In genomic region chr10:128097587-128097971, GRCm38 (mm10) we compare ENCODE assay signal across 8 mouse cellular contexts. TPM values are rescaled to one million over a fixed set of nuclear protein-coding genes. Genes with fewer than 3 reads are reported as not detected.
DNase-seq lines count a peak whose midpoint lies in the region; ATAC-seq and TF ChIP-seq lines count a peak whose summit lies in the region.

No protein-coding gene starts in this region.

- no peak for ATAC-seq in liver, embryonic 12.5 days

- peaks cover 2% of the 10 kb centered on the region; the same call in 1 of the 2 replicates for H3K36me3 ChIP-seq in heart, adult 2 months (ENCODE audit: control insufficient read depth, insufficient read depth, low read length)
- no peaks in the 10 kb centered on the region for H3K36me3 ChIP-seq in kidney, adult 2 months (ENCODE audit: control insufficient read depth, insufficient read depth, low read length)
- peaks cover 4% of the 10 kb centered on the region; the same call in 1 of the 2 replicates for H3K36me3 ChIP-seq in liver, embryonic 12.5 days
- no peaks in the 10 kb centered on the region; the same call in 1 of the 2 replicates for H3K36me3 ChIP-seq in testis, adult 2 months (ENCODE audit: control insufficient read depth, insufficient read depth, low read length)

- H3K27ac ChIP-seq in cortical plate, adult 2 months (ENCODE audit: insufficient read depth, low read length): peak overlapping the region; percentile 38
- peak overlapping the region; percentile 85 for H3K27ac ChIP-seq in heart, adult 2 months
- peak overlapping the region; percentile 93 for H3K27ac ChIP-seq in kidney, adult 2 months (ENCODE audit: insufficient read depth, low read depth, low read length)
- peak overlapping the region; percentile 95 for H3K27ac ChIP-seq in liver, embryonic 12.5 days
- H3K27ac ChIP-seq in testis, adult 2 months (ENCODE audit: control insufficient read depth, insufficient read depth, low read depth, low read length): peak overlapping the region; percentile 79

- TF ChIP-seq POLR2A in cortical plate, adult 2 months (IDR thresholded peaks at IDR 0.05; ENCODE audit: extremely low read depth, insufficient read depth, low read length): peak; percentile 39; the same call in 1 of the 2 replicates
- no peak for TF ChIP-seq POLR2A in heart, adult 2 months (IDR thresholded peaks at IDR 0.05; ENCODE audit: insufficient read depth, low read depth, low read length)
- no peak for TF ChIP-seq POLR2A in kidney, adult 2 months (IDR thresholded peaks at IDR 0.05; ENCODE audit: low read depth, low read length)
- no peak for TF ChIP-seq POLR2A in testis, adult 2 months (IDR thresholded peaks at IDR 0.05; ENCODE audit: control insufficient read depth, low read depth, low read length)

- intact Hi-C loops in heart, adult 2 months (cut with DNase I): loop anchor here (2.0 to 10.0 kb wide), 2 partner anchors 51 to 397 kb away; partner anchors contain the start of genes Myl6 and Myl6b

- peak overlapping the region; percentile 87 for H3K9ac ChIP-seq in heart, adult 2 months (ENCODE audit: low read depth, low read length)
- H3K9ac ChIP-seq in liver, embryonic 12.5 days: peak overlapping the region; percentile 96

- TF ChIP-seq CTCF in cortical plate, adult 2 months (IDR thresholded peaks at IDR 0.05; ENCODE audit: extremely low read depth, insufficient read depth, low read length): no peak
- no peak for TF ChIP-seq CTCF in heart, adult 2 months (IDR thresholded peaks at IDR 0.05)
- TF ChIP-seq CTCF in kidney, adult 2 months (conservative IDR thresholded peaks at IDR 0.05; ENCODE audit: insufficient read depth, insufficient read length, low read depth, low read length): no peak
- TF ChIP-seq CTCF in testis, adult 2 months (IDR thresholded peaks at IDR 0.05; ENCODE audit: control insufficient read depth, insufficient read depth, insufficient replicate concordance, low read depth, low read length): no peak

- DNase-seq in urinary bladder, postnatal 25 days (ENCODE audit: low spot score): peak; percentile 48
- no peak for DNase-seq in urinary bladder, adult 2 months (ENCODE audit: low spot score)
- DNase-seq in heart, adult 2 months: peak; percentile 73 to 75
- DNase-seq in kidney, adult 2 months: peak; percentile 65
- DNase-seq in neural tube, embryonic 10.5 days (ENCODE audit: extremely low spot score, low spot score): peak; percentile 57

- no peaks in the 10 kb centered on the region for H3K27me3 ChIP-seq in heart, adult 2 months (ENCODE audit: control insufficient read depth, insufficient read depth, low read length)
- H3K27me3 ChIP-seq in kidney, adult 2 months (replicated peaks; ENCODE audit: control insufficient read depth, insufficient read depth, low read length): no peaks in the 10 kb centered on the region
- no peaks in the 10 kb centered on the region for H3K27me3 ChIP-seq in liver, embryonic 12.5 days (replicated peaks)
- no peaks in the 10 kb centered on the region for H3K27me3 ChIP-seq in testis, adult 2 months (ENCODE audit: control insufficient read depth, insufficient read depth, low read length)

- TF ChIP-seq EP300 in heart, adult 2 months (IDR thresholded peaks at IDR 0.05; ENCODE audit: insufficient read depth, low read depth, low read length): 0 out of 2 replicates have a peak, but pooled peaks have one; percentile 15

- H3K4me3 ChIP-seq in cortical plate, adult 2 months (ENCODE audit: insufficient read depth, low read length): peak overlapping the region; percentile 93
- peak overlapping the region; percentile 86 for H3K4me3 ChIP-seq in heart, adult 2 months
- peak overlapping the region; percentile 87 for H3K4me3 ChIP-seq in kidney, adult 2 months (ENCODE audit: insufficient read depth, low read depth, low read length)
- H3K4me3 ChIP-seq in liver, embryonic 12.5 days: peak overlapping the region; percentile 98
- peak overlapping the region; percentile 91 for H3K4me3 ChIP-seq in testis, adult 2 months (ENCODE audit: control insufficient read depth, low read depth, low read length)

- WGBS in heart, adult 2 months: 0% methylated on average over 13 of the region's 13 CpGs
- WGBS in kidney, adult 2 months: under 1% methylated on average over 13 of the region's 13 CpGs
- WGBS in liver, embryonic 12.5 days (ENCODE audit: insufficient replicate concordance): 0% methylated on average over 13 of the region's 13 CpGs

- peak overlapping the region; percentile 97 for H3K4me2 ChIP-seq in liver, embryonic 12.5 days

- peaks cover 7% of the 10 kb centered on the region for H3K79me2 ChIP-seq in heart, adult 2 months (replicated peaks; ENCODE audit: control insufficient read depth, insufficient read depth, low read length)

- peaks cover 9% of the 10 kb centered on the region for H3K4me1 ChIP-seq in cortical plate, adult 2 months (ENCODE audit: control insufficient read depth, insufficient read depth, low read length)
- H3K4me1 ChIP-seq in heart, adult 2 months (ENCODE audit: control insufficient read depth, insufficient read depth, low read length): peaks cover 4% of the 10 kb centered on the region
- peaks cover 15% of the 10 kb centered on the region; the same call in 1 of the 2 replicates for H3K4me1 ChIP-seq in kidney, adult 2 months (ENCODE audit: control insufficient read depth, insufficient read depth, low read length)
- peaks cover 54% of the 10 kb centered on the region for H3K4me1 ChIP-seq in liver, embryonic 12.5 days
- H3K4me1 ChIP-seq in testis, adult 2 months (ENCODE audit: control insufficient read depth, insufficient read depth, low read length): peaks cover 12% of the 10 kb centered on the region

- H3K9me3 ChIP-seq in liver, embryonic 12.5 days (replicated peaks): no peaks in the 10 kb centered on the region

RNA-seq across cellular contexts. Expression of gene Baz2a, which starts 6.2 kb away (rescaled TPM):
- 29.1 and 31.5 TPM in 2 replicates for polyA plus RNA-seq in urinary bladder, adult 2 months (2012; rRNA removed)
- 30.2 and 32.1 TPM in 2 replicates for polyA plus RNA-seq in cortical plate, adult 2 months (2012; rRNA removed)
- 10 to 100 TPM; 18.4 to 22.4 TPM for total RNA-seq in heart, adult 2 months (2021)
- polyA plus RNA-seq in heart, adult 2 months (2012; rRNA removed): 15.5 and 23.7 TPM in 2 replicates
- polyA plus RNA-seq in kidney, adult 2 months (2012; rRNA removed): 21.6 and 22.5 TPM in 2 replicates
- 8.0 and 8.6 TPM in 2 replicates for polyA plus RNA-seq in liver, embryonic 12.5 days (2016; fragmentation: Nextera tagmentation; extraction: Ambion mirVana)
- 90.5 and 100 TPM in 2 replicates for polyA plus RNA-seq in testis, adult 2 months (2012; rRNA removed)

RNA-seq across cellular contexts. Expression of gene Atp5b, which starts 14.5 kb away (rescaled TPM):
- 1,011 and 1,131 TPM in 2 replicates for polyA plus RNA-seq in urinary bladder, adult 2 months (2012; rRNA removed)
- polyA plus RNA-seq in cortical plate, adult 2 months (2012; rRNA removed): 1,438 and 1,451 TPM in 2 replicates
- total RNA-seq in heart, adult 2 months (2021): 1,000 to 10,000 TPM; 7,689 to 9,158 TPM
- polyA plus RNA-seq in heart, adult 2 months (2012; rRNA removed): 8,017 and 9,446 TPM in 2 replicates
- polyA plus RNA-seq in kidney, adult 2 months (2012; rRNA removed): 4,550 and 7,521 TPM in 2 replicates
- polyA plus RNA-seq in liver, embryonic 12.5 days (2016; fragmentation: Nextera tagmentation; extraction: Ambion mirVana): 2,130 and 2,180 TPM in 2 replicates
- polyA plus RNA-seq in testis, adult 2 months (2012; rRNA removed): 805 and 830 TPM in 2 replicates

RNA-seq across cellular contexts. Expression of gene Ptges3, which starts 38.8 kb away (rescaled TPM):
- polyA plus RNA-seq in urinary bladder, adult 2 months (2012; rRNA removed): 72.0 and 90.7 TPM in 2 replicates
- 66.9 and 67.7 TPM in 2 replicates for polyA plus RNA-seq in cortical plate, adult 2 months (2012; rRNA removed)
- total RNA-seq in heart, adult 2 months (2021): 10 to 100 TPM; 96.0 to 97.3 TPM
- 16.3 and 19.2 TPM in 2 replicates for polyA plus RNA-seq in heart, adult 2 months (2012; rRNA removed)
- 28.2 and 32.5 TPM in 2 replicates for polyA plus RNA-seq in kidney, adult 2 months (2012; rRNA removed)
- 406 and 407 TPM in 2 replicates for polyA plus RNA-seq in liver, embryonic 12.5 days (2016; fragmentation: Nextera tagmentation; extraction: Ambion mirVana)
- 41.6 and 42.7 TPM in 2 replicates for polyA plus RNA-seq in testis, adult 2 months (2012; rRNA removed)

Comparison
In these comparisons a context has a peak if more than half of its experiments do, and no peak if none do; other contexts are left out.
1. H3K27ac ChIP-seq: peak in every context shown above with its lines; median percentile 95 in liver, embryonic 12.5 days; 93 in kidney, adult 2 months; 85 in heart, adult 2 months; 79 in testis, adult 2 months; 38 in cortical plate, adult 2 months.